Mouse (Mus musculus) mouse embryonic stem cell (cell line): ENCODE data around the gene Opcml.

Experiments used
- in situ Hi-C, 2 experiments: fragments of 300-500 bp; cut with MboI; formaldehyde crosslinking; loops; 1 replicate in 1 of 2; 3 replicates in 1 of 2; pipeline ENCODE4 v1.14.3; 2019 to 2020; ENCODE audit warnings: low sequenced_read_pairs in 2 of 2, low pct_unique_long_range_greater_than_20kb in 1 of 2, mixed read lengths in 1 of 2; ENCODE audit not compliant: unreplicated experiment in 1 of 2

Gene Opcml

DNA sequence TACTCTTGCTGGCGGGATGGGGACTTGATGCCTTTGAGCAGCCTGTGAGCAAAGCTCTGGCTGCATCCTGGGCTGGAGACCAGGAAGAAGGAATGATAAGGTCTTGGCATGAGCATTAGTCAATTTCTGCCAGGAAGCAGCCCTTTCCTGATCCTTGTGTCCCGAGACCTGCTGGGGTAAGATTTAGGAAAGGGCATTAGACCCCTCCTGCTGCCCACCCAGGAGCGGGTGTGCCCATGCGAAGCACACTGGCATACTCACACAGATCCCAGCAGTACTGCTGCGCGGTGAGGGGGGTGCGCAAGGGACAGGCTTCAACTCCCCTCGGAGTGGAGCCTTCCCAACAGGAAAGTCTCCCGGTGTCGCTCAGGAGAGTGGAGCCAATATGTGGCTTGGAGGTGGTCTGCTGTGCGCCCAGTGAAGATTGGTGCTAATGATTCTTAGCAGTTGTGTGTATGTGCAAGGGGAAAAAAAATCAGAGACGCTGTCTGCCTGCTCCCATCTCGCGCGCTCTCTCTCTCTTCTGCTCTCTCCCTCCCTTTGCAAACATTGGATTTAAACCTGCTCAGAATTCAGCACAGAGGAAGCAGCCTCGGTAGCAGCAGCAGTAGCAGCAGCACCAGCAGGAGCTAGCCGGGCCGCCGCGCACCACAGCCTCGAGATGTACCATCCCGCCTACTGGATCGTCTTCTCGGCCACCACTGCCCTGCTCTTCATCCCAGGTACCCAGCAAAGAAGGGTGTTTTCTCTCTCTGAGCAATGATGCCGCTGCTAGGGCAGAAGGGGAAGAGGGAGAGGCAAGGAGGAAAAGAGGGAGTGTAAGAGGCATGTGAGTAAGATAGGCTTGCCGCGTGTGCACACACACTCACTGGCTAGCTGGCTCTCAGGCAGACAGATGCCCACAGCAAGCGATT lies at the start of gene Opcml:
TSS of gene Opcml (plus strand) at position 51 of the 914 bp plus-strand sequence.
- in situ Hi-C loops, result no loop called here

DNA sequence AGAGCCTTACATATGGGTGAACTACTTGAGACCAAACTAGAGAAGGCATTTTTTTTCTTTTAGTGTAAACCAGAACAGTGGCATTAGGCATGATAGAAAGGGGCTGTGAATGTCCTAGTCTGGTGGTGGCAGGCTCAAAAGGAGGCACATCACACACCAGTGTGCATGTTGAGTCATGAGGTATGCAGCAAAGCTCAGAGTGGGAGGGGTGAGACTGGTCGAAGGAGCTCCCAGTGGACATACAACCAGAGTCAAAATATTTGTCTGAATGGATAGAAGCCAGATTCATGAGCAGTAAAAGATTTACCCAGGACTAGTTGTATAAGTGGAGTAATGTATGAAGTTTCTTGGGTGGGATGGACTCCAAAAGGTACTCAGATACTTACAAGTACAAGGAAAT lies 31.9 kb upstream of the Opcml start:
- in situ Hi-C loops, result no loop called here

DNA sequence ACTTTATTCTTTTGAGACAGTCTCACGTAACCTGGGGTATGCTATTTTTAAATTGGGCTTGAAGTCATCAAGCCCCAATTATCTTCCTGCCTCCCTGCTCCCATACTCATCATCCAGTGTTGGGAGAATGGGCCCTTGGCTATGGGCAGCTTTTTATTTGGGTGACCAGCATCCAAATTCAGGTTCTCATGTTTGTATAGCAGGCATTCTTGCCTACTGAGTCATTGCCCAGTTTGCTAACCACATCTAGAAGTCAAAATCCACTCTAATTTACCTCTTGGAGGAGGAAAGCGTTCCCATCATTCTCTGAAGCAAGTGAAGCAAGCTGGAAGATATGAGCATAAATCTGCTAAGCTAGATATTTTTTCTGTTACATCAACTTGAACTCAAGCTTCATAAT lies 29.4 kb upstream of the Opcml start:
- in situ Hi-C loops, result no loop called here

DNA sequence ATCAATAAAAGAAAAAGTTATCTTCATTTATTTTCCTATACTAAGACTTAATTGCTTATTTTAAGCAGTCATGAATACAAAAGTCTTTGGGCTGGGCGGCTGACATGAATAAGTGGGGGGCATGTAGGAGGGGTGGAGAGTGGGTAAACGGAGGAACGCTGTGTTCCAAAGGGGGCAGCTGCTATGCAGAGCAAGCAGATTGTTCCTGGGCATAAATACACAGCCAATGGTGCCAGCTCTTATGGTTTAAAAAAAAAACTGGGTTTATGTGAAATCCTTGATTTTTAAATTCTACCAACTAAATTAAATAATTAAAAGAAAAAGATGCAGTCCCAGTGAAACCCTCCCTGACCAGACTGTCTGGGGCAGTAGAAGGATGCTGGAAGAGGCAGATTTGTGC lies 24.1 kb upstream of the Opcml start:
- in situ Hi-C loops, result no loop called here

- in situ Hi-C loops, result no loop called here
Observed at GRCm38 (mm10) chr9:27767196-27767900, 23.2 kb upstream of the Opcml start.

GRCm38 (mm10) chr9:27768788-27769187 lies 21.8 kb upstream of the Opcml start:
- in situ Hi-C loops, result no loop called here

DNA sequence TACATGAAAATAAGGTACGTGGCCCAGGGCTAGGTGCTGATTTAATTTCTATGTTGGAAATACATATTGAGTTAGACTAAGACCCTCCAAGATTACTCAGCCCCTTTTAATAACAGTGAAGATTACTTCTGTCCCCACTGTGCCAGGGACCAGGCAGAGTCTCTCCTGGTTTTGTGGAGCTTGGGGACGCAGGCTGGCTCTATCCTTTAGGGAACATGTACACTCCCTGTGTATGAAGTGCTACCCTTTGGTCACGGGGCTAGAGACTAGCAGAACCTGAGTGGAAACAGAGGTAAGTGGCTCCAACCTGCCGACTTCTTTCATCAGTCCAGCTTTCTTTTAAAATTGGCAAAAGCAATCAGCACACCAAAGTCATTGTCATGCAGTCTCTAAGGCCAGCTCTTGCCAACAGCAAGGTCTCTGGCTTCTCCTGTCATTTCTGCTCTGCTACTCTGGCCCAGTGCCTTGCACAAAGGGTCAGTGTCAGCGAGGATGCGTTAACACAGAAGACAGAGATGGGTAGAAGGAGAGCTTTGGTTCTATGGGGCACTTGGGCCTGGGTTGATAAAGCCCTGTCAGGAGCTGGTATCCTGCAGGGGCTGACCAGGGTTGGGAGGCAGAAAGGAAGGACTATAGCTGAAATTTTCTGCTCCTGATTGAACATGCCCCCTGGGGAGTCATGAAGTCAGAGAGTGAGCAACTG lies 9.1 kb upstream of the Opcml start:
- in situ Hi-C loops, result no loop called here

DNA sequence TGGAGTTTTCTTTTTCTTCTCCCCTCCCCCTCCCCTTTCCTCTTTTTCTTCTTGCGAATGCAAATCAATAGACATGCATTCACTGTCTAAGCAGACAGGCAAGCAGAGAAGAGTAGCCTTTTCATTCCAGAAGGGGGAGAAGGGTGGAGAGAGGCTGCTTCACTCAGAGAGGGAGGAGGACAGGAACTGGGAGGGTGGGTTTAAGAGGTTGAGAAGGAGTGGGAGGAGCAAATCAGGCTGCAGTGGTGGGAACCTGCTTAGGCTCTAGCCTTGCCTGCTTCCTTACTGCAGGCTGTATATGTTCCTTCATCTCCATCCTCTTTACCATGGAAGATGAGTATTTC lies 8.6 kb upstream of the Opcml start:
- in situ Hi-C loops, result no loop called here

DNA sequence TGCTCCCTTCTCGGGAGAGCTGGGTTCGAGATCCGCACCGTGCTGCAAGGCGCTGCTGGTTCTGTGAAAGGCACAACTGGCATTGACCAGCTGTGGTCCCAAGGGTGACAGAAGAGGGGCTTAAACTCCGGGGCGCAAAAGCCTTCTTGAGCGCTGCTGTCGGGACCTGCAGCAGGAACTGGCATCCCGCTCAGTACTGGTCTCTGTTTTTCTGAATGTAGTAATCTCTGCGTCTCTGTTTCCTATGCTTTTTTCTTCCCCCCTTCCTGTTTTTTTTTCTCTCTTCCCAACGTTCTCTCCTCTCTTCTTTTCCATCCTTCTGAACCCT lies 1.0 kb downstream of the Opcml start:
- in situ Hi-C loops, result no loop called here

DNA sequence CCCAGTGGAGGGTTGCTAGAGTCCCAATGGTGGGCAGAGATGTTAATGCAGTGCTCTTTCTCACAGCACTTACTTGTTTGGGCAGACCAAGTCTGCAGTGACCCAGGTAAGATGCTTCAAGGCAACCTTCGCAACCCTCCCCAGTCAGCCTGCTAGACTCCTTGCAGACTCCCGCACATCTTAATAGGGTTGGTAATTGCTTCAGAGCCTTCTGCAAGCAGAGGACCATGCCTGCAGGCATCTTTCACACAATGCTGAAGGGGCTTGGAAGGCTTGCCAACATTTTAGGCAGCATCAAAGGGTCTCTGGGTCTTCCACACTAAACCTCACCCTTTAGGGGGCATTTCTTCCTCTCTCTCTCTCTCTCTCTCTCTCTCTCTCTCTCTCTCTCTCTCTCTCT lies 1.7 kb downstream of the Opcml start:
- in situ Hi-C loops, result no loop called here

- in situ Hi-C loops, result no loop called here
Observed at GRCm38 (mm10) chr9:27792994-27793393, 2.4 kb downstream of the Opcml start.

DNA sequence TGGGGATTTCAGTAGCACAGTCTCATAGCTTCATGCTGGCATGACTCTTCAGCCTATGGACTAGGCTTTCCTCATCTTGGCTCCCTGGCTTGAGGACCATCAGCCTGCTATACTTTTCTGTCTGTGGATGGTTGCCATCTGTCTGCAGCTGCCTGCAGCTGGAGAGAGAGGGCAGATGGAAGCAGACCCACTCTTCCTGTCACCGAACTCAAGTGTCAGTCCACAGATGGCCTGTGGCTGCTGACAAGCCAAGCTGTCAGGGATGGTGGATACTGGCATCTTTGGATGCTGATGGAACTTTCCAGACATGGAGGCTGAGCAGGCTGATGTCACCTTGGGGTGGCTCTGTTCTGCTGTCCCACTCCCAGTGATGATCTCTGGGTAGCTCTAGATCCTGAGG lies 6.0 kb downstream of the Opcml start:
- in situ Hi-C loops, result no loop called here

DNA sequence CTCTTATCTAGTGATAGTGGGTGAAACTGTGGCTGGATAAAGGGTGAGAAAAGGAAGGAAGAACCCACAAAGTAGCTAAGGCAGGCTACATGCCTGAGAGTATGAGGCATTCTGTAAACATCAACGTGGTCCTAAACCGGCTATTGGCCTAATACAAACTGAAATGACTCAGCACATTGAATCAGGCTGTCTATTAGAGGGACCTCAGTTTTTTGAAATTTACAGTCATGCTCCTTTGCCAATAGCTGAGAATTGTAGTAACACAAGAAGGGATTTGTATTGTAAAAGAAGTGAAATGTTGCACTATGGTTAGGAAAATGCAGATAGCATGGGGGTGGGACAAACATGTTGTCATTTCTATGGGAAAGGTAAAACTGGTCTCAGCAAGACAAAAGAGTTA lies 10.4 kb downstream of the Opcml start:
- in situ Hi-C loops, result no loop called here

GRCm38 (mm10) chr9:27801807-27802206 lies 11.2 kb downstream of the Opcml start:
- in situ Hi-C loops, result no loop called here

DNA sequence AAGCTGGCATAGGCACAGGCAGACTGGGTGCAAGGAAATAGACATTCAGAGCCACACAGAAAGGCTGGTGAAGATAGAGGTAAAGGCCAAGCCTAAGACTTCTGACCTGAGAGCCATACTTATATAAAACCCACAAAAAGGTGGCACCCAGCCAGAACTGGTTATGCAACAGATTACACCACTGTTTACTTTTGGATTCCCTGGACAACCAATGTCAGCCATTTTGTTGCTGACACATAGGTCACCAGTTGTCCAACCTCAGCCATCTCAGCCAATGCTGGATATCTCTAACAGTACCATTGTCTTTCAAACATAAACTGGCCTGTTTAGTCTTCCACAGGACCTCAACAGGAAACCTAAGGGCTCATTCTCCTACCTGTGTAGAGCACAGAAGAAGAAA lies 11.8 kb downstream of the Opcml start:
- in situ Hi-C loops, result no loop called here

GRCm38 (mm10) chr9:27804461-27804860 lies 13.9 kb downstream of the Opcml start:
- in situ Hi-C loops, result no loop called here

DNA sequence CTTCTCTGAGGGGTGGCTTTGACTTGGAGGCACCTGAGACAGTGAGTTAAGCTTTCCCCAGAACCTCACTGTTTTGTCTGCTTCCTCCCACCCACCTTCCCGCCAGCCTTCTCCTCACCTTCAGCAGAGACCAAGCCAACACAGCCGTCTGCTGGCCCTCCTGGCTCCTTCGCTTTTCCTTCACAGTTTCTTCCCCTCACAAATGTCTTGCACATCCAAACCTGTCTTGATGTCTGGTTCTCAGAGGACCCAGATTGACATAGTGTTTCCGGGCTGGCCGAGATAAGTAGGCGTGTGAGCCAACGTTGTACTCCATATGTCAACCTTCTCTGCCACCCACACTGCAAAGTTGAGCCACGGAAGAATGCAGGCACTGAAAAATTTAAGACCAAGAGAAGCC lies 19.2 kb downstream of the Opcml start:
- in situ Hi-C loops, result no loop called here

DNA sequence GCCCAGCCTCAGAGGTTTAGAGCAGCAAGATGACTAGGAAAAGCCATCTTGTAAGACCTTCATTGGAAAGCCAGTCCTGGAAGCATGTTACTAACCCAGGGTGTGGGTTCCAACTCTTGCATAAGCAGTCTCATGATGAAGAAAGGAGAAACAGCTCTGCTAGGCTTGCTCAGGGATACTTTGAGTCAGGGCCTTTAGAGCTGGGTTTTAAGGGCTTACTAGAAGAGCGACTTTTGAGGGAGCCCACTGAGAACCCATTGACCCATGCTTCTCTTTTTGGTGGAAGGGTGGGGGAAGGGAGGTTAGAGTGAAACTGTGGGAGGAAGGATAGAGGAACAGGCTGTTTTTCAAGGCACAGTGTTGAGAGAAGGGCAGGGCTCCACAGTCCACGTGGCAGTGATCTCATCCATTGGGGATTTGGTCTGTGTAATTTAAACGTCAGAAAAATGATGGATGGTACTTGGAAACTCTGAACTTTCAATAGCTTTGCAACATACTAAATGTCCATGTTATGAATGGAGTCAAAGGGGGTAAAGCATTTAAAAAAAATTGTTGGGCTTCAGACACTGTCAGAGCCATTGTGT lies 22.7 kb downstream of the Opcml start:
- in situ Hi-C loops, result no loop called here

- in situ Hi-C loops, result no loop called here
Observed at GRCm38 (mm10) chr9:27814161-27814560, 23.6 kb downstream of the Opcml start.
